Mouse (Mus musculus) midbrain, embryonic 16.5 days (tissue): ENCODE measurements around the gene A130010J15Rik. TPM values are rescaled to one million over a fixed set of nuclear protein-coding genes. Genes with fewer than 3 reads are reported as not detected.

ENCODE experiments used
- ATAC-seq: fragments of 200-750 bp; cut with Nextera tagmentation; 2 replicates; pipeline ENCODE4 v1.8.0; 2017; ENCODE audit warnings: moderate TSS enrichment
- H3K27ac ChIP-seq: fragments of 300-500 bp; sonication (generic); 2 replicates; pipeline ENCODE4 v1.5.1; 2014; ENCODE audit warnings: mild to moderate bottlenecking, low read length, mixed read lengths
- H3K27me3 ChIP-seq: fragments of 300-500 bp; sonication (generic); 2 replicates; pipeline ENCODE4 v1.6.1; 2014; ENCODE audit warnings: low read depth, low read length, mixed read lengths; ENCODE audit not compliant: control insufficient read depth, insufficient read depth
- H3K36me3 ChIP-seq: fragments of 300-500 bp; sonication (generic); 2 replicates; pipeline ENCODE4 v1.6.1; 2014; ENCODE audit warnings: mild to moderate bottlenecking, low read length, moderate library complexity, mixed read lengths; ENCODE audit not compliant: control insufficient read depth, insufficient read depth
- H3K4me1 ChIP-seq: fragments of 300-500 bp; sonication (generic); 2 replicates; pipeline ENCODE4 v1.6.1; 2014; ENCODE audit warnings: mild to moderate bottlenecking, low read length, mixed read lengths; ENCODE audit not compliant: control insufficient read depth, insufficient read depth
- H3K4me2 ChIP-seq: fragments of 300-500 bp; sonication (generic); 2 replicates; pipeline ENCODE4 v1.6.1; 2014; ENCODE audit warnings: mild to moderate bottlenecking, low read length, mixed read lengths
- H3K4me3 ChIP-seq: fragments of 300-500 bp; sonication (generic); 2 replicates; pipeline ENCODE4 v1.5.1; 2014; ENCODE audit warnings: low read depth, mild to moderate bottlenecking, low read length, moderate library complexity, mixed read lengths
- H3K9ac ChIP-seq: fragments of 300-500 bp; sonication (generic); 2 replicates; pipeline ENCODE4 v1.6.1; 2014; ENCODE audit warnings: low read depth, low read length, mixed read lengths
- H3K9me3 ChIP-seq: fragments of 300-500 bp; sonication (generic); replicated peaks from 2 replicates; pipeline ENCODE4 v1.6.1; 2014; ENCODE audit warnings: mild to moderate bottlenecking, low read length, mixed read lengths; ENCODE audit not compliant: control insufficient read depth, poor library complexity, severe bottlenecking
- WGBS: fragments of 180-500 bp; shearing (Covaris S2); extraction: QIAGEN DNeasy Blood & Tissue Kit; methylation state at CpG from one replicate; pipeline ENCODE4 v1.1.7; 2014; 5-methylcytosine and 5-hydroxymethylcytosine counted together
- polyA plus RNA-seq: library from polyadenylated mRNA; unstranded; fragments of >200 nt; fragmentation: Nextera tagmentation; extraction: Ambion mirVana; gene quantifications from 2 replicates; pipeline ENCODE4 v1.2.1, GENCODE M21; 2015

The A130010J15Rik gene
- polyA plus RNA-seq, 1 experiment from 2014 or later: 12.6 TPM

GRCm38 (mm10) chr1:193189151-193189621, 21.3 kb downstream of the A130010J15Rik start:
- ATAC-seq: peak; percentile 83; the same call in 1 of the 2 replicates
- WGBS: 16% methylated on average over 9 of the region's 9 CpGs

GRCm38 (mm10) chr1:193189771-193190170, 21.9 kb downstream of the A130010J15Rik start:
- WGBS: 53% methylated on average over 3 of the region's 3 CpGs
- no peak for ATAC-seq
- Histone ChIP-seq H3K9ac (no peak overlapping the region), H3K36me3 (no peaks in the 10 kb centered on the region), H3K4me3 (no peak overlapping the region), H3K27ac (peak overlapping the region; percentile 62), H3K27me3 (no peaks in the 10 kb centered on the region), H3K4me2 (no peak overlapping the region), H3K9me3 (no peaks in the 10 kb centered on the region), H3K4me1 (peaks cover 6% of the 10 kb centered on the region)

More at GRCm38 (mm10) chr1:193189151-193189621, 21.3 kb downstream of the A130010J15Rik start:
- Histone ChIP-seq H3K27ac (peak overlapping the region; percentile 62; the same call in 1 of the 2 replicates), H3K4me1 (peaks cover 6% of the 10 kb centered on the region), H3K27me3 (no peaks in the 10 kb centered on the region), H3K9ac (no peak overlapping the region), H3K4me3 (no peak overlapping the region), H3K36me3 (no peaks in the 10 kb centered on the region), H3K4me2 (no peak overlapping the region), H3K9me3 (no peaks in the 10 kb centered on the region)

- H3K36me3 ChIP-seq: no peaks in the 10 kb centered on the region
- no peaks in the 10 kb centered on the region for H3K9me3 ChIP-seq
- no peaks in the 10 kb centered on the region for H3K27me3 ChIP-seq
- 90% methylated on average over 7 of the region's 7 CpGs for WGBS
- H3K9ac ChIP-seq: no peak overlapping the region
- no peak overlapping the region for H3K4me3 ChIP-seq
- peaks cover 6% of the 10 kb centered on the region for H3K4me1 ChIP-seq
- no peak overlapping the region for H3K4me2 ChIP-seq
- ATAC-seq: no peak
- no peak overlapping the region for H3K27ac ChIP-seq
Measured at GRCm38 (mm10) chr1:193191675-193192283, 23.9 kb downstream of the A130010J15Rik start.

- no peak for ATAC-seq
Measured at GRCm38 (mm10) chr1:193194416-193195140, 26.7 kb downstream of the A130010J15Rik start.

GRCm38 (mm10) chr1:193195169-193195810, 27.4 kb downstream of the A130010J15Rik start:
- Histone ChIP-seq H3K27me3 (no peaks in the 10 kb centered on the region), H3K9me3 (no peaks in the 10 kb centered on the region), H3K36me3 (no peaks in the 10 kb centered on the region), H3K4me2 (no peak overlapping the region), H3K9ac (no peak overlapping the region), H3K4me3 (no peak overlapping the region), H3K4me1 (no peaks in the 10 kb centered on the region), H3K27ac (no peak overlapping the region)
- no peak for ATAC-seq
- WGBS: 71% methylated on average over 3 of the region's 3 CpGs

More at GRCm38 (mm10) chr1:193194416-193195140, 26.7 kb downstream of the A130010J15Rik start:
- peaks cover 2% of the 10 kb centered on the region for H3K4me1 ChIP-seq
- H3K9ac ChIP-seq: no peak overlapping the region
- no peaks in the 10 kb centered on the region for H3K9me3 ChIP-seq
- no peak overlapping the region for H3K4me2 ChIP-seq
- no peak overlapping the region for H3K27ac ChIP-seq
- WGBS: 75% methylated on average over 3 of the region's 3 CpGs
- no peaks in the 10 kb centered on the region for H3K27me3 ChIP-seq
- no peak overlapping the region for H3K4me3 ChIP-seq
- H3K36me3 ChIP-seq: no peaks in the 10 kb centered on the region

GRCm38 (mm10) chr1:193197494-193198205, 29.8 kb downstream of the A130010J15Rik start:
- H3K9ac ChIP-seq: no peak overlapping the region
- no peak for ATAC-seq
- H3K9me3 ChIP-seq: no peaks in the 10 kb centered on the region
- H3K27me3 ChIP-seq: no peaks in the 10 kb centered on the region
- no peak overlapping the region for H3K27ac ChIP-seq
- no peaks in the 10 kb centered on the region for H3K4me1 ChIP-seq
- no peak overlapping the region for H3K4me3 ChIP-seq
- WGBS: 92% methylated on average over 18 of the region's 18 CpGs
- no peak overlapping the region for H3K4me2 ChIP-seq
- H3K36me3 ChIP-seq: no peaks in the 10 kb centered on the region

- Histone ChIP-seq H3K4me2 (no peak overlapping the region), H3K27ac (no peak overlapping the region), H3K9me3 (no peaks in the 10 kb centered on the region), H3K4me3 (no peak overlapping the region), H3K27me3 (no peaks in the 10 kb centered on the region), H3K36me3 (no peaks in the 10 kb centered on the region), H3K9ac (no peak overlapping the region), H3K4me1 (no peaks in the 10 kb centered on the region)
- 91% methylated on average over 2 of the region's 2 CpGs for WGBS
- no peak for ATAC-seq
Measured at GRCm38 (mm10) chr1:193198312-193198711, 30.5 kb downstream of the A130010J15Rik start.

GRCm38 (mm10) chr1:193200640-193201382, 33.0 kb downstream of the A130010J15Rik start:
- no peak for ATAC-seq
- Histone ChIP-seq H3K4me3 (no peak overlapping the region), H3K27me3 (no peaks in the 10 kb centered on the region; the same call in 1 of the 2 replicates), H3K9me3 (no peaks in the 10 kb centered on the region), H3K36me3 (no peaks in the 10 kb centered on the region), H3K4me2 (no peak overlapping the region), H3K4me1 (no peaks in the 10 kb centered on the region), H3K9ac (no peak overlapping the region), H3K27ac (no peak overlapping the region)
- 86% methylated on average over 8 of the region's 8 CpGs for WGBS
